Mouse (Mus musculus) T-cell, adult 2 months (primary cell): Measurements from ENCODE around the gene Gm11115.

Experiments used
- DNase-seq: peaks from one replicate; pipeline ENCODE4 v3.0.0; 2022; ENCODE audit warnings: low spot score

Gene Gm11115

GRCm38 (mm10) chr5:88153999-88154398 lies at the start of gene Gm11115:
Gene Gm11115 (minus strand): TSS chr5:88154099.
- DNase-seq: no peak

- no peak for DNase-seq
Observed at GRCm38 (mm10) chr5:88111430-88111829, 42.5 kb downstream of the Gm11115 start, which contains the start of gene Gm11116. Gene Gm11116 (minus strand): TSS chr5:88111530.
